Mouse (Mus musculus) cerebellum, adult 9-11 months (tissue): ENCODE data around the gene Chchd5.
A peak's percentile ranks its signal among the peaks of the same experiment; 100 is the strongest.

Source experiments
- DNase-seq: peaks from one replicate; pipeline ENCODE4 v3.0.0; 2022

Chchd5 gene

GRCm38 (mm10) chr2:129129412-129129929 lies at the start of gene Chchd5:
Chchd5 (plus strand) TSS chr2:129129700.
- DNase-seq: peak; percentile 98

- DNase-seq: no peak
Observed at GRCm38 (mm10) chr2:129081097-129081496, 48.4 kb upstream of the Chchd5 start.

- DNase-seq: no peak
Observed at GRCm38 (mm10) chr2:129083514-129083913, 46.0 kb upstream of the Chchd5 start.

GRCm38 (mm10) chr2:129084959-129085358 lies 44.5 kb upstream of the Chchd5 start:
- no peak for DNase-seq

- no peak for DNase-seq
Observed at GRCm38 (mm10) chr2:129087520-129087919, 42.0 kb upstream of the Chchd5 start.

- DNase-seq: no peak
Observed at GRCm38 (mm10) chr2:129090370-129090769, 39.1 kb upstream of the Chchd5 start.

- no peak for DNase-seq
Observed at GRCm38 (mm10) chr2:129092810-129093209, 36.7 kb upstream of the Chchd5 start.

- DNase-seq: no peak
Observed at GRCm38 (mm10) chr2:129093926-129094724, 35.4 kb upstream of the Chchd5 start.

- DNase-seq: peak; percentile 95
Observed at GRCm38 (mm10) chr2:129100784-129101310, 28.7 kb upstream of the Chchd5 start, which contains the start of gene Polr1b. Polr1b (plus strand) TSS chr2:129100995.

- DNase-seq: no peak
Observed at GRCm38 (mm10) chr2:129112924-129113323, 16.6 kb upstream of the Chchd5 start.

- no peak for DNase-seq
Observed at GRCm38 (mm10) chr2:129115706-129116367, 13.7 kb upstream of the Chchd5 start.

- no peak for DNase-seq
Observed at GRCm38 (mm10) chr2:129116368-129116739, 13.1 kb upstream of the Chchd5 start.

GRCm38 (mm10) chr2:129118061-129118460 lies 11.4 kb upstream of the Chchd5 start:
- no peak for DNase-seq

GRCm38 (mm10) chr2:129121986-129122385 lies 7.5 kb upstream of the Chchd5 start:
- no peak for DNase-seq

GRCm38 (mm10) chr2:129129987-129130545 lies 566 bp downstream of the Chchd5 start:
- peak; percentile 65 for DNase-seq

GRCm38 (mm10) chr2:129130776-129131175 lies 1.3 kb downstream of the Chchd5 start:
- DNase-seq: no peak

- no peak for DNase-seq
Observed at GRCm38 (mm10) chr2:129132231-129132630, 2.7 kb downstream of the Chchd5 start.

- peak; percentile 56 for DNase-seq
Observed at GRCm38 (mm10) chr2:129133006-129133805, 3.7 kb downstream of the Chchd5 start.

GRCm38 (mm10) chr2:129139906-129140305 lies 10.4 kb downstream of the Chchd5 start:
- peak; percentile 66 for DNase-seq

GRCm38 (mm10) chr2:129148836-129149235 lies 19.3 kb downstream of the Chchd5 start:
- no peak for DNase-seq

- DNase-seq: no peak
Observed at GRCm38 (mm10) chr2:129150386-129150785, 20.9 kb downstream of the Chchd5 start.

- no peak for DNase-seq
Observed at GRCm38 (mm10) chr2:129151111-129151510, 21.6 kb downstream of the Chchd5 start.

GRCm38 (mm10) chr2:129152751-129153150 lies 23.3 kb downstream of the Chchd5 start:
- DNase-seq: no peak
